Mouse (Mus musculus): ENCODE measurements around the gene Spindoc.

DNA sequence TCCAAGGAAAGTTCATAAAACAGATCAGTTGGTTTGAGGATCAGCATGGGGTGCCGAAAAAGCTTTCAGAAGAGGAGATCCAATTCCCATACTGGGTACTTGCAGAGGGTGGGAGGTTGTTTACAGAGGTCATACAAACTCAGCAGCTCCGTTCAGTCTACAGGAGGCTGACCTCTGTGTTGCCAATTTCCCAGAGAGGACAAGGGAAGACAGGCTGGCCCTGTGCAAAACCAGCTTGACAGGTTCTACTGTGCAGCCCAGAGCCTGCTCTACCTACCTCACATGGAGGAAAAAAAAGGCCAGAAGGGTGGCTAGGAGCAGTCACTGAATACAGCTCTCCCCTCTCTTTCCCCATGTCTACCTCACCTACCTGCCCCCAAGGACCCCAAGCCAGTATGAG, 48.7 kb downstream of the Spindoc start:
- TF ChIP-seq GATA1 (IDR thresholded peaks at IDR 0.05; ENCODE audit: low read length) (no peak), TAL1 (IDR thresholded peaks at IDR 0.05; ENCODE audit: low read length) (no peak)
